Mouse (Mus musculus) ES-Bruce4 (cell line): ENCODE measurements at regions not wholly inside any gene's neighbourhood (a gene's known extent, or its start where the extent isn't known, plus 50 kb on each side); places are given as distances from the start of the nearest gene placed in this dataset.

Source experiments
- CTCF ChIP-seq: IDR thresholded peaks from one replicate; pipeline ENCODE4 v1.8.1; 2011; ENCODE audit warnings: low read depth, low read length
- EP300 ChIP-seq: IDR thresholded peaks from 2 replicates; pipeline ENCODE4 v1.6.1; 2011; ENCODE audit warnings: low read depth, low read length; ENCODE audit not compliant: insufficient read depth
- POLR2A ChIP-seq: IDR thresholded peaks from one replicate; pipeline ENCODE4 v1.8.1; 2011; ENCODE audit warnings: low read length; ENCODE audit not compliant: insufficient read depth

- TF ChIP-seq CTCF (no peak), POLR2A (no peak), EP300 (no peak)
Measured at GRCm38 (mm10) chr15:7578439-7578838, 180.2 kb upstream of the Egflam start.
